Mouse (Mus musculus): Measurements from ENCODE around the gene Gm49403. TPM values are rescaled to one million over a fixed set of nuclear protein-coding genes. Genes with fewer than 3 reads are reported as not detected.
"Not testable (repeated sequence)": the region's sequence is repeated elsewhere in the genome, so short reads cannot be mapped to it uniquely, and the experiment has no call there.

Gene Gm49403
- polyA plus RNA-seq, 1 experiment from 2014 or later, result not detected

DNA sequence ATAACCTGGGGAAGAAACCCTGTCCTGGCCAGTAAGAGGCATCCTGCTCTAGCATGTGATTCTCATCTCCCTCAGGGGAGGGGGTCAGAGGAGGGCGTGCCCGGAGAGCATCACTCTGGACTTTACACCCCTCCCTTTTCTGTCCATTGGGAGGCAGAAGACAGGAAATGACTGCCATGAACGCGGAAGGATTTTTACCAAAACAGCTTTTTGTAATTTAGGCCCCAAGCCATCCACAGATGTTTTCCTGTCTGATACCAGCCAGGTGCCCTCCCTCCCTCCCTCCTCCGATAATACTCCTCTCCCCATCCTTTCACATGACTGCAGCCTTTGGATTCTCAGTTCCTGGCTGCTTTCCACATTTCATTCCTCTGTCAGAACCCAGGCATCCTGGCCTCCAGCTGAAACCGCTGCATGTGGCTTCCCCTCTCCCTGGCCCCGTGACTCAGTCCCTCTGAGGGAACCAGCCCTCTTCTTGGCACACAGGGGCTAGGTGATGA is 33.3 kb upstream of the Gm49403 start, which contains the start of gene Lrrn4cl:
Gene Lrrn4cl, plus strand, starts transcription at position 367 of the 500 bp plus-strand sequence.
- peaks cover 36% of the 10 kb centered on the region for H3K36me3 ChIP-seq
- 38% methylated on average over 7 of the region's 7 CpGs for WGBS
- H3K9ac ChIP-seq (replicated peaks), result no peak within 1 kb of the TSS
- H3K9me3 ChIP-seq (replicated peaks), result no peaks in the 10 kb centered on the region
- peak; percentile 48; the same call in 1 of the 2 replicates for ATAC-seq (ENCODE audit: low FRiP score)
- peak within 1 kb of the TSS; percentile 28; the same call in 1 of the 2 replicates for H3K27ac ChIP-seq (replicated peaks)
- H3K27me3 ChIP-seq (replicated peaks), result no peaks in the 10 kb centered on the region
- no peak within 1 kb of the TSS for H3K4me3 ChIP-seq (replicated peaks)
- 0 out of 2 replicates have a peak, but pooled peaks cover 7% of the 10 kb centered on the region for H3K4me1 ChIP-seq
- H3K4me2 ChIP-seq, result peak within 1 kb of the TSS; percentile 20; the same call in 1 of the 2 replicates

DNA sequence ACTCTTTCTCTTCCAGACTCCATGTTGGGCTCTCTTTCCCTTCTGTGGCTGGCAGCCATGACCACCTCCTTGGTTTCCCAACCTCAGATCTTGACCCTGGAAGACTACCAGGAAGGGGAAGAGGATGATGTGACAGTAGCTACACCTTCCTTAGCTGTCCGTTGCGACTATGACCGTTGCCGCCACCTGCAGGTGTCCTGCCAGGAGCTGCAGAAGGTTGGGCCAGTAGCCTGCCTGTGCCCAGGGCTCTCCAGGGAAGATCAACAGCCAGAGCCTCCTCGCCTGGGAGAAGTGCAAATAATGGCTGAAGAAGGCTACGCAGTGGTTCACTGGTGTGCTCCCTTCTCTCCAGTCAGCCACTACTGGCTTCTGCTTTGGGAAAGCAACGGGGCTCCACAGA is 32.1 kb upstream of the Gm49403 start:
- Histone ChIP-seq H3K9ac (replicated peaks) (no peak overlapping the region), H3K36me3 (peaks cover 24% of the 10 kb centered on the region), H3K4me3 (replicated peaks) (no peak overlapping the region), H3K4me2 (no peak overlapping the region), H3K4me1 (0 out of 2 replicates have a peak, but pooled peaks cover 7% of the 10 kb centered on the region), H3K9me3 (replicated peaks) (no peaks in the 10 kb centered on the region), H3K27me3 (replicated peaks) (no peaks in the 10 kb centered on the region), H3K27ac (replicated peaks) (no peak overlapping the region)
- 51% methylated on average over 7 of the region's 7 CpGs for WGBS
- ATAC-seq (ENCODE audit: low FRiP score), result no peak

DNA sequence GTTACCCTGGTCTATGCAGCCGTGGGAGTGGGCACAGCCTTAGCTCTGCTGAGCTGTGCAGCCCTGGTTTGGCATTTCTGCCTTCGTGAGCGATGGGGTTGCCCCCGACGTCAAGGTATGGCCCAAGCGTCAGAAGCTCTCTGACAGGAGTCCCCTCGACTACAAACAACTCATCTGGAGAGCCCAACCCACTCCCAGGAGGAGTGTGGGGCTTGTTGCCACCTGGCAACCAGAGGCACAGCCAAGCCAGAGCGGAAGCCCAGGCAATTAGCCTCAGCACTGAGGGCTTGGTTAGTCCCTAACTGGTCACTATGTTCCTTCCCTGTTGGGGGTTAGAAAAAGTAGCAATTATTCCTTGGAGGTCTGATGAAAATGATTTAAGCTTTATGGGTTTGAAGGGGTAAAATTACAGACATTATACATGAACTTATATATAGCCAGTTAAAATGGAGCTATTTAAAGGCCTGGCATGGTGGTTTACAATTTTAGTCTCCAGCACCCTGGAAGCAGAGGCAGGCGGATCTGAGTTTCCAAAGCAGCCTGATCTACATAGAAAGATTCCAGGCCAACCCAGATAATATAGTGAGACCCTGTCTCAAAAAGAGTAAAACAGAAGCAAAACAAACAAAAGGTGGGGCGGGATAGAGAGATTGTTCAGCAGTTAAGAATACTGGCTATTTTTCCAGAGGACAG is 31.3 kb upstream of the Gm49403 start:
- no peak overlapping the region for H3K4me3 ChIP-seq (replicated peaks)
- no peaks in the 10 kb centered on the region for H3K9me3 ChIP-seq (replicated peaks)
- H3K4me1 ChIP-seq, result 0 out of 2 replicates have a peak, but pooled peaks cover 7% of the 10 kb centered on the region
- no peak overlapping the region for H3K4me2 ChIP-seq
- H3K27ac ChIP-seq (replicated peaks), result no peak overlapping the region
- H3K36me3 ChIP-seq, result peaks cover 17% of the 10 kb centered on the region
- WGBS, result 58% methylated on average over 10 of the region's 10 CpGs
- H3K27me3 ChIP-seq (replicated peaks), result no peaks in the 10 kb centered on the region
- no peak for ATAC-seq (ENCODE audit: low FRiP score)
- no peak overlapping the region for H3K9ac ChIP-seq (replicated peaks)

DNA sequence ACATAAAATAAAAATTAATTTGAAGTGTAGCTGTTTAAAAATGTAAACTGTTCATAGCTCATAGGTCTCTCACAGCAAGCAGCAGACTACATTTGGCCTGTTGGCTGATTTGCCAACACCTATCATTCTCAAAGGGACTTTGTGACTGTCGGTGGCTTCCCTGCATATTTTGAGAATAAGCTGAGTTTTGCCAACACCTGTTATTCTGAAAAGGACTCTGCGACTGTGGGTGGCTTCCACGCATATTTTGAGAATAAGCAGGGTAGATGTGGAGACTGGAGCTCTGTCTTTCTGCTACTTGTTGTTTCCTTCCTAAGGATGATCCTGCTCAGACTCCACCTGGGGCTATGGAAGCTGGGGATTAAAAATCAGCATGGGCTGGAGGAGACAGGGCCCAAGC is 30.6 kb upstream of the Gm49403 start:
- Histone ChIP-seq H3K4me1 (0 out of 2 replicates have a peak, but pooled peaks cover 7% of the 10 kb centered on the region), H3K9me3 (replicated peaks) (no peaks in the 10 kb centered on the region), H3K9ac (replicated peaks) (no peak overlapping the region), H3K36me3 (peaks cover 11% of the 10 kb centered on the region), H3K4me2 (no peak overlapping the region), H3K4me3 (replicated peaks) (no peak overlapping the region), H3K27ac (replicated peaks) (no peak overlapping the region), H3K27me3 (replicated peaks) (no peaks in the 10 kb centered on the region)
- ATAC-seq (ENCODE audit: low FRiP score), result no peak
- 88% methylated on average over 3 of the region's 3 CpGs for WGBS

DNA sequence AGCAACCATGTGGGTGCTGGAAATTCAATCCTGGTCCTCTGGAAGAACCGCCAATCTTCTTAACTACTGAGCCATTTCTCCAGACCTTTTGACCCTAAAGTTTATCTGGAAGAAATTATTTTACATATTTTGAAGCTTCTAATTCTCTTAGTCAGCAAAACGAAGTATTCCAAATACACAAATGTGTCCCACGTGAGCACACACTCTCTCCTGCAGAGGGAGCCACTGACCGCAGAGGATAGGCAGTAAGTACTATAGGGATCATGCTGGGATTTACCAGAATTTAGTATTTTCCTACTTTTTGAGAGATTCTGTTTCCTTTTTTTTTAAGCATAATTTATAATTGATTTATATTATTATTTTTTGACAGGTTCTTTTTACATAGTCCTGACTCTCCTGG is 26.0 kb upstream of the Gm49403 start:
- Histone ChIP-seq H3K4me1 (no peaks in the 10 kb centered on the region), H3K27ac (replicated peaks) (no peak overlapping the region), H3K4me2 (no peak overlapping the region), H3K36me3 (no peaks in the 10 kb centered on the region), H3K9ac (replicated peaks) (no peak overlapping the region), H3K9me3 (replicated peaks) (no peaks in the 10 kb centered on the region), H3K27me3 (replicated peaks) (no peaks in the 10 kb centered on the region), H3K4me3 (replicated peaks) (no peak overlapping the region)
- 60% methylated on average over 4 of the region's 4 CpGs for WGBS
- ATAC-seq (ENCODE audit: low FRiP score), result no peak

DNA sequence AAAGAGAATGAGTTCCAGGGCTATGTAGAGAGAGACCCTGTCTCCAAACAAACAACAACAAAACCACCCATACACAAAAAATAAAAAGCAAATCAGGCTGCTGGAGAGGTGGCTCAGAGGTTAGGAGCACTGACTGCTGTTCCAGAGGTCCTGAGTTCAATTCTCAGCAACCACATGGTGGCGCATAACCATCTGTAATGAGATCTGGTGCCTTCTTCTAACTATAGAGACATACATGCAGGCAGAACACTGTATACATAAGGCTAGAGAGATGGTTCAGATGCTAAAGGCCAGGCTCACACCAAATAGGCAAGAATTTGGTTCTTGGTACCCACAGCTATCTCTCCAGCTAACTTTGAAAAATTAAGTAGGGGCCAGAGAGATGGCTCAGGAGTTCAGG is 24.7 kb upstream of the Gm49403 start:
- Histone ChIP-seq H3K9ac (replicated peaks) (no peak overlapping the region), H3K4me2 (no peak overlapping the region), H3K27ac (replicated peaks) (no peak overlapping the region), H3K4me3 (replicated peaks) (no peak overlapping the region), H3K27me3 (replicated peaks) (no peaks in the 10 kb centered on the region), H3K36me3 (no peaks in the 10 kb centered on the region), H3K9me3 (replicated peaks) (no peaks in the 10 kb centered on the region), H3K4me1 (no peaks in the 10 kb centered on the region)
- 28% methylated on average over 1 of the region's 1 CpGs for WGBS
- ATAC-seq (ENCODE audit: low FRiP score), result no peak

DNA sequence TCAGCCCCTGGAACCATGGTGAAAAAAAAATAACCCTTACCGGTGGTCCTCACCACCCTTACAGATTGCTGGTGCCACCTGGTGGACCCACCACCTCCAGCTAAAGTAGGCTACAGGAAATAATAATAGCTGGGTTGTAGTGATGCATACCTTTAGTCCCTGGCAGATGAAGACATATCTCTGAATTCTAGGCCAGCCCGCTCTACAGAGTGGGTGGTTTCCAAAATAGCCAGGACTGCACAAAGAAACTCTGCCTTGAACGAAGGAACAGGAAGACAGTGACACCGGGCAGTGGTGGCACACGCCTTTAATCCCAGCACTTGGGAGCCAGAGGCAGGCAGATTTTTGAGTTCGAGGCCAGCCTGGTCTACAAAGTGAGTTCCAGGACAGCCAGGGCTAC is 19.5 kb upstream of the Gm49403 start:
- H3K4me1 ChIP-seq, result no peaks in the 10 kb centered on the region
- no peak overlapping the region for H3K9ac ChIP-seq (replicated peaks)
- no peak overlapping the region for H3K27ac ChIP-seq (replicated peaks)
- no peak for ATAC-seq (ENCODE audit: low FRiP score)
- H3K9me3 ChIP-seq (replicated peaks), result no peaks in the 10 kb centered on the region
- H3K36me3 ChIP-seq, result no peaks in the 10 kb centered on the region
- WGBS, result 86% methylated on average over 6 of the region's 6 CpGs
- no peaks in the 10 kb centered on the region for H3K27me3 ChIP-seq (replicated peaks)
- H3K4me3 ChIP-seq (replicated peaks), result no peak overlapping the region
- H3K4me2 ChIP-seq, result no peak overlapping the region

DNA sequence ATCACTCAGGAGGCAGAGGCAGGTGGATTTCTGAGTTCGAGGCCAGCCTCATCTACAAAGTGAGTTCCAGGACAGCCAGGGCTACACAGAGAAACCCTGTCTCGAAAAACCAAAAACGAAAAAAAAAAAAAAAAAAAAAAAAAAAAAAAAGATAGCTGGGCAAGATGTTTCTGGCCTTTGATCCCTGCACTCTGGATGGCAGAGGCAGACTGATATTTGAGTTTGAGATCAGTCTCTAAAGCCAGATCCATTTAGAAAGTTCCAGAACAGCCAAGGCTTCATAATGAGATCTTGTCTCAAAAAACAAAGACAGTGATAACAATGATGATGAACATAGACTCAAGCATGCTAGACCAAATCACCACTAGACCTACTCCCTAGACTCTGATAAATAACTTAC is 13.3 kb upstream of the Gm49403 start:
- H3K9ac ChIP-seq (replicated peaks); H3K9me3 ChIP-seq (replicated peaks); H3K27me3 ChIP-seq (replicated peaks); ATAC-seq (ENCODE audit: low FRiP score); H3K4me3 ChIP-seq (replicated peaks); H3K27ac ChIP-seq (replicated peaks): not testable (repeated sequence)
- peaks cover 20% of the 10 kb centered on the region for H3K4me1 ChIP-seq
- 81% methylated on average over 3 of the region's 3 CpGs for WGBS
- H3K4me2 ChIP-seq, result peak overlapping the region; percentile 96; the same call in 1 of the 2 replicates
- H3K36me3 ChIP-seq, result peaks cover 22% of the 10 kb centered on the region

DNA sequence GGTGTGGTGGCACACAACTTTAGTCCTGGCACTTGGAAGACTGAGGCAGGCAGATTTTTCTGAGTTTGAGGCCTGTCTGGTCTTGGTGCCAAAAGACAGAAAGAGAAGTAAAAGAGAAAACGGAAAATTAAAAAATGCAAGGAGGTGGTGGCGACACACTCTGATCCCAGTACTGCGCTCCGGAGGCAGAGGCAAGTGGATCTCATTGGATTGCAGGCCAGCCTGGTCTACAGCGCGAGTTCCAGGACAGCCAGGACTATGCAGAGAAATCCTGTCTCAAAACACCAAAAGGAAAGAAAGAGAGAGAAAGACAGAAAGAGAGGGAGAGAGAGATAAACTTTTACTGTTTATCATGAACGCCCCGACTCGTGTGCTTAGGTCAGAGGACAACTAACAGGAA is 12.9 kb upstream of the Gm49403 start:
- peak; percentile 36 for ATAC-seq (ENCODE audit: low FRiP score)

DNA sequence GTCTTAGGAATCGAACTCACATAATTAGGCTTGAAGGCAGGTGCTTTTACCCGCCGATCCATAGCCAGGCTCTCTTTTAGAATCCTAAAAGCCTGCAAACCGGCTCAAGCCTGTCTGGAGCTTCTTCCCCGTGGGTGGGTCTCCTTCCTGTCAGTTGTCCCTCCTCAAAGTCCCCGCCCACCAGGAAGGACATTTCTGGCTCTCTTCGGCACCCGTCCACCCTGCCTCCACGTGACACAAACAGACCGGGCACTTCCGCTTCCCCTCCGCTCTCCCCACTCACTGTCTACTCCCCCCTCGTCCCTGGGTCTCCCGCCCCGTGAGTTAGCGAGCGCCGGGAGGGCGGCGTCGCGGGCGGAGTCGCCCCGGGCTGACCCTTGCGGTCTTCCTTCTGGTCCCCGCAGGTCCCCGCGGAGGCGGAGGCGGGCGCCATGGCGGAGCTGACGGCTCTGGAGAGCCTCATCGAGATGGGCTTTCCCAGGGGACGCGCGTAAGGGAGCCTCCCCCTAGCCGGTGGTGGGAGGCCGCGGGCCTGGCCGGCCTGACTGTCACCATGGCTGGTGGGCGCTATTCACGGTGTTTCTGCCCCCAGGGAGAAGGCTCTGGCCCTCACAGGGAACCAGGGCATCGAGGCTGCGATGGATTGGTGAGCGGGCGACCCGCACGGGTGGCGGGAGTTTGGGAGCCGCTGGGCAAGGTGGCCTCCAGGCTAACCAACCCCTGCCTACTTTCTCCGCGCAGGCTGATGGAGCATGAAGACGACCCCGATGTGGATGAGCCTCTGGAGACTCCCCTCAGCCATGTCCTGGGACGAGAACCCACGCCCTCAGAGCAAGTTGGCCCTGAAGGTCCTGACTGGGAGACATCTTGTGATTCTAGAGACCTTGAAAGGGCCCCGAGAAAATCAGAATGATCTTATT is 12.2 kb upstream of the Gm49403 start, which contains the start of gene Ubxn1:
Gene Ubxn1, plus strand, starts transcription at position 230 of the 920 bp plus-strand sequence.
- Histone ChIP-seq H3K4me1 (peaks cover 20% of the 10 kb centered on the region), H3K36me3 (peaks cover 33% of the 10 kb centered on the region), H3K9me3 (replicated peaks) (no peaks in the 10 kb centered on the region), H3K27me3 (replicated peaks) (no peaks in the 10 kb centered on the region), H3K4me2 (peak within 1 kb of the TSS; percentile 96), H3K4me3 (replicated peaks) (peak within 1 kb of the TSS; percentile 86), H3K9ac (replicated peaks) (peak within 1 kb of the TSS; percentile 98), H3K27ac (replicated peaks) (peak within 1 kb of the TSS; percentile 84)
- ATAC-seq (ENCODE audit: low FRiP score), result peak; percentile 97
- under 1% methylated on average over 59 of the region's 59 CpGs for WGBS

More for the DNA sequence above, 12.9 kb upstream of the Gm49403 start:
- H3K27ac ChIP-seq (replicated peaks), result peak overlapping the region; percentile 84
- H3K4me3 ChIP-seq (replicated peaks), result peak overlapping the region; percentile 86
- H3K27me3 ChIP-seq (replicated peaks), result no peaks in the 10 kb centered on the region
- peaks cover 20% of the 10 kb centered on the region for H3K4me1 ChIP-seq
- peak overlapping the region; percentile 98 for H3K9ac ChIP-seq (replicated peaks)
- WGBS, result 52% methylated on average over 9 of the region's 9 CpGs
- no peaks in the 10 kb centered on the region for H3K9me3 ChIP-seq (replicated peaks)
- peaks cover 27% of the 10 kb centered on the region for H3K36me3 ChIP-seq
- H3K4me2 ChIP-seq, result peak overlapping the region; percentile 96

DNA sequence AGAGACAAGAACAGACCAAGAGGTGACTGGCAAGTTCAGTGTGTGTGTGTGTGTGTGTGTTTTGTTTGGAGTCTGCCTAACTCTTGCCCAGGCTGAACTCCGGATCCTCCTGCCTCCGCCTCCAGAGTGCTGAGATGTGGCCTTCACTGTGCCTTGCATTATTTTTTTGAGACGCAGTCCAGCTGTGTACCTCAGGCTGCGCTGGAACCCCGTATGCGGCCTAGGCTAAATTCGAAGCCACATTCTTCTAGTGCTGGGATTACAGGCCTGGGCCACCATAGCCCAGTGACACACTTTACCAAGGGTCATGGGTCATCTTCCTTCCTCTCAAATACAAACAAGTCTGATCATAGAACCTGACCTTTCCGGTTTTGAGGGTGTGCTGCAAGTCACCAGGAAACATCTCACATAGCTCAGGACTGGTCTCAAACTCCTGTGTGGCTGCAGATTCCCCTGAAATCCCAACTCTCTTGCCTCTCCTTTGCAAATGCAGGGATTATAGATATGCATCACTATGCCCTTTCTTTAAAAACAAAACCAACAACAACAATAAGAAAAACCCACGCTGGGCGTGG is 11.4 kb upstream of the Gm49403 start:
- Histone ChIP-seq H3K27me3 (replicated peaks) (no peaks in the 10 kb centered on the region), H3K9ac (replicated peaks) (peak overlapping the region; percentile 98), H3K9me3 (replicated peaks) (no peaks in the 10 kb centered on the region), H3K4me2 (peak overlapping the region; percentile 96), H3K4me1 (peaks cover 20% of the 10 kb centered on the region), H3K27ac (replicated peaks) (no peak overlapping the region), H3K4me3 (replicated peaks) (peak overlapping the region; percentile 86), H3K36me3 (peaks cover 41% of the 10 kb centered on the region)
- ATAC-seq (ENCODE audit: low FRiP score), result no peak
- WGBS, result 81% methylated on average over 10 of the region's 10 CpGs
